Mouse (Mus musculus): ENCODE measurements at regions not wholly inside any gene's neighbourhood (a gene's known extent, or its start where the extent isn't known, plus 50 kb on each side); places are given as distances from the start of the nearest gene placed in this dataset.

- no peak for TF ChIP-seq POLR2A (IDR thresholded peaks at IDR 0.05; ENCODE audit: borderline replicate concordance, insufficient read depth, low read length)
- TF ChIP-seq CTCF (IDR thresholded peaks at IDR 0.05; ENCODE audit: borderline replicate concordance, insufficient read depth, low read depth, low read length): no peak
These were observed 160.9 kb downstream of the Sox4 start for GRCm38 (mm10) chr13:28792461-28793165.
